Mouse (Mus musculus): ENCODE measurements around the gene Siglece. TPM values are rescaled to one million over a fixed set of nuclear protein-coding genes. Genes with fewer than 3 reads are reported as not detected.
A peak's percentile ranks its signal among the peaks of the same experiment; 100 is the strongest.

Gene Siglece
- polyA plus RNA-seq, 1 experiment from 2014 or later: 0.24 TPM

DNA sequence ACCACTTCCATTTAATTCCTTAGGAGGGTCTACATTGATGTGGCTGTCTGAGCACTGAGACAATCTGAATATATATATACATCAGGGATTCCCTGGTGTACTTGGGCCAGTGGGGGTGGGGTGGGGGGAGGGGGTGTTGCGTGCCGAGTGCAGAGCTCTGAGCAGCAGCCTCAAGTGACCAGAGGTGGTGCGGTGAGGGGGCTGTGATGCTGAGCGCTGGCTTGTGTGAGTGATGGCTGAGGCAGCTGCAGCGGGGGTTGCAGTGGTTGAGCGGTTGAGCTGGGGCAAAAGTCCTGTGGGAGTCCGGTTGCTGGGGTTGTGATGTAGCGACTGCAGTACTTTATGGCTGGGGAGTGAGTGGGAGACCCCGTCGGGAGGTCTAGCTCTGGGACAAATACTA, 36.1 kb downstream of the Siglece start:
- H3K9ac ChIP-seq (replicated peaks): no peak overlapping the region
- H3K27ac ChIP-seq (replicated peaks): no peak overlapping the region
- 17% methylated on average over 10 of the region's 10 CpGs for WGBS
- peak overlapping the region; percentile 32 for H3K4me2 ChIP-seq (replicated peaks)
- H3K27me3 ChIP-seq: no peaks in the 10 kb centered on the region
- no peaks in the 10 kb centered on the region for H3K9me3 ChIP-seq
- no peaks in the 10 kb centered on the region for H3K36me3 ChIP-seq
- peak; percentile 54; the same call in 1 of the 2 replicates for ATAC-seq (ENCODE audit: low FRiP score, low read depth)
- 0 out of 2 replicates have a peak, but pooled peaks cover 6% of the 10 kb centered on the region for H3K4me1 ChIP-seq
- no peak overlapping the region for H3K4me3 ChIP-seq

DNA sequence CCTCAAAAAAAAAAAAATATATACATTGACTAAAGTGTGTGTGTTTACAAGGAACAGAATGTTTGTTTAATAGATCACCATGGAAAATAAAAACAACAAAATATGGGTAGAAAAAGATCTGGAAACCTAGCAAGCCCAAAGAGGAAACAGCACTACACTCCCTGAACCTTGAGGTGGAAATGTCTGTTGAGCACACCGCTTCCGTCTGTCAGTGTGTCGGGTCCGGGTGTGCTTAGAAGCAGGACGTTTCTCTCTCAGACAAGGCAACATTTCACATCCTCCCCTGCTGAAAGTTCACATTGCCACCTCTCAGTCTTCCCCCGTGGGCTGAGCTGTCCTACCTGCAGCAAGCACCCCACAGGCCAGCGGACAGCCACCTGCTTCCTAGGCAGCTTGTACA, 37.0 kb downstream of the Siglece start:
- H3K9me3 ChIP-seq: no peaks in the 10 kb centered on the region
- no peak for ATAC-seq (ENCODE audit: low FRiP score, low read depth)
- WGBS: 81% methylated on average over 7 of the region's 7 CpGs
- no peak overlapping the region for H3K4me2 ChIP-seq (replicated peaks)
- no peaks in the 10 kb centered on the region for H3K36me3 ChIP-seq
- H3K27ac ChIP-seq (replicated peaks): no peak overlapping the region
- H3K9ac ChIP-seq (replicated peaks): no peak overlapping the region
- no peaks in the 10 kb centered on the region for H3K27me3 ChIP-seq
- no peak overlapping the region for H3K4me3 ChIP-seq
- H3K4me1 ChIP-seq: 0 out of 2 replicates have a peak, but pooled peaks cover 6% of the 10 kb centered on the region

DNA sequence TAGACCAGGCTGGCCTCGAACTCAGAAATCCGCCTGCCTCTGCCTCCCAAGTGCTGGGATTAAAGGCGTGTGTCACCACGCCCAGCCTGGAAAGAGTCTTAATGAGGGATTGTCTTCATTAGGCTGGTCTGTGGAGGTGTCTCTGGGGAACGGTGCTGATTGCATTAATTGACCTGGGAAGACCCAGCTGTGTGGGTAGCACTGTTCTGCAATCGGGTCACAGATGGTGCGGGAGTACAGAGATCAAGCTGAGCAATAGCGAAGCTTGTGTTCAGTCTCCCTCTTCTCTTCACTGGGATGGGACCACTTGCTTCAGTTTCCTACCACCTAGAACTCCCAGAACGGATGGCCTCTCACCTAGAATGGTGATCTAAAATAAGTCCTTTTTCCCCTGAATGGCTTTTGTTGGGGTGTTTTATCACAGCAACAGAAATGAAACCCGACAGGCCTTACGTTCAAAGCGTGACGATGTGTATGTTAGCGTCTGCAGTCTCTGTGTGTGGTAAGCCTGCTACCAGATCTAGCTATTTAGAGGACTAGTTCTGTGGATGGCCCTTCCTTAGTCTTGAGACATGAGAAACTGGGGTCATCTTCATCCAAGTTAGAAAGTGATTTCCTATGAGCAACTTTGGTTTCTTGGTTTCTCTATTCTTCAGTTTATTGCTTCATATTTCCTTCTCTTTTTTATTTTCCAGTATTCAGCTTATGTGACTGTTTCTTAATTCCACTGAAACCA, 46.0 kb downstream of the Siglece start:
- H3K4me1 ChIP-seq: no peaks in the 10 kb centered on the region
- no peak overlapping the region for H3K4me2 ChIP-seq (replicated peaks)
- no peak overlapping the region for H3K4me3 ChIP-seq
- 89% methylated on average over 14 of the region's 14 CpGs for WGBS
- H3K27me3 ChIP-seq: no peaks in the 10 kb centered on the region
- H3K27ac ChIP-seq (replicated peaks): no peak overlapping the region
- ATAC-seq (ENCODE audit: low FRiP score, low read depth): no peak
- H3K9me3 ChIP-seq: no peaks in the 10 kb centered on the region
- no peaks in the 10 kb centered on the region for H3K36me3 ChIP-seq
- H3K9ac ChIP-seq (replicated peaks): no peak overlapping the region

DNA sequence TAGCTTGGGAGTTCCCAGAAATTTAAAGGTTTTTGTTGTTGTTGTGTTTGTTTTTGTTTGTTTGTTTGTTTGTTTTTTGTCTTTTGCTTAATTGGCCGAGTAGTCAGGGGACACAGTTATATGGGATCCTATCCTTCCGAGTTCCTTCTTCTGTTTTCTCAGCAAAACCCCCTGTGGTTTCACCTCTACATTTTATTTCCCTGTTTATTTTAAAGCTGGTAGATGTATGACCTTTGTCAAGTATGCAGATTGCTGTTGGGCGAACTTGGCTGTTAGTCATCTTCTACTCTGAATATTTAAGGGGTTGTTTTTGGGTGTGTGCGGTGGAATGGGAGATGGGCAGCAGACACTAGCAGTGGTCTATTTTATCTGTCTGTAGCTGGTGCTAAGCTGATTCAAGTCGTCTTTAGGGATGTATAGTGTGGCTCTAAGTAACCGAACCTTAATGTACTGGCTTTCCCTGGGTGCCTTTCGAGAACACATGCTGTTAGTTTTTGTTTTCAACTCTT, 51.6 kb downstream of the Siglece start:
- Histone ChIP-seq H3K4me1 (peaks cover 5% of the 10 kb centered on the region; the same call in 1 of the 2 replicates), H3K36me3 (no peaks in the 10 kb centered on the region), H3K4me2 (replicated peaks) (no peak overlapping the region), H3K9me3 (no peaks in the 10 kb centered on the region), H3K27me3 (0 out of 2 replicates have a peak, but pooled peaks cover 10% of the 10 kb centered on the region), H3K9ac (replicated peaks) (no peak overlapping the region), H3K4me3 (no peak overlapping the region), H3K27ac (replicated peaks) (no peak overlapping the region)
- WGBS: 82% methylated on average over 7 of the region's 7 CpGs
- ATAC-seq (ENCODE audit: low FRiP score, low read depth): no peak

DNA sequence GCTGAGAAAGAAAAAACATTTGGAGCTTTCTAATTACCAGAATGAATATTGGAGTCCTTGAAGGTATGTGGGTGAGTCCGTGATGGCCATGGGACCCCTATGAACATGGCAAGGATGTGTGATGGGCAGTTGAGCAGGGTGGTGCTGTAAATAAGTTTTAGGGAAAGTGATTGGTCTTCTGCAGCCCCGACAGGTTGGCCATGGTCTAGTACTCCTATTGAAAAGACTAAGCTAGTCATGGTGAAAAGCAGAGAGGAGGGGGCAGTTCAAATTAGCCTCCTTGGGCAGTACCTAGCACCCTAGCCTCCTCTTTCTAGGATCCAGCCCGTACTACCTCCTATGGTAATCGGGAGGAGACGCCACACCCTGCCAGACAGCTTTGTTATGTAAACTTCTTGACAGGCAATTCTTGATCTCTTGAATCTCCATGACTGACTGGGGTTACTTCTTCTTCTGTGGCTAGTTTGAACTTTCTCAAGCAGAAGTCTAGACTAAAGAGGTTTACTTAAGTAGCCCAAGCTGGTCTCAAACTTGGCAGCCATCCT, 52.1 kb downstream of the Siglece start:
- Histone ChIP-seq H3K4me1 (peaks cover 5% of the 10 kb centered on the region; the same call in 1 of the 2 replicates), H3K27ac (replicated peaks) (no peak overlapping the region), H3K27me3 (0 out of 2 replicates have a peak, but pooled peaks cover 10% of the 10 kb centered on the region), H3K9ac (replicated peaks) (no peak overlapping the region), H3K9me3 (no peaks in the 10 kb centered on the region), H3K4me3 (peak overlapping the region; percentile 47; the same call in 1 of the 2 replicates), H3K36me3 (no peaks in the 10 kb centered on the region), H3K4me2 (replicated peaks) (peak overlapping the region; percentile 82)
- no peak for ATAC-seq (ENCODE audit: low FRiP score, low read depth)
- 47% methylated on average over 5 of the region's 5 CpGs for WGBS

DNA sequence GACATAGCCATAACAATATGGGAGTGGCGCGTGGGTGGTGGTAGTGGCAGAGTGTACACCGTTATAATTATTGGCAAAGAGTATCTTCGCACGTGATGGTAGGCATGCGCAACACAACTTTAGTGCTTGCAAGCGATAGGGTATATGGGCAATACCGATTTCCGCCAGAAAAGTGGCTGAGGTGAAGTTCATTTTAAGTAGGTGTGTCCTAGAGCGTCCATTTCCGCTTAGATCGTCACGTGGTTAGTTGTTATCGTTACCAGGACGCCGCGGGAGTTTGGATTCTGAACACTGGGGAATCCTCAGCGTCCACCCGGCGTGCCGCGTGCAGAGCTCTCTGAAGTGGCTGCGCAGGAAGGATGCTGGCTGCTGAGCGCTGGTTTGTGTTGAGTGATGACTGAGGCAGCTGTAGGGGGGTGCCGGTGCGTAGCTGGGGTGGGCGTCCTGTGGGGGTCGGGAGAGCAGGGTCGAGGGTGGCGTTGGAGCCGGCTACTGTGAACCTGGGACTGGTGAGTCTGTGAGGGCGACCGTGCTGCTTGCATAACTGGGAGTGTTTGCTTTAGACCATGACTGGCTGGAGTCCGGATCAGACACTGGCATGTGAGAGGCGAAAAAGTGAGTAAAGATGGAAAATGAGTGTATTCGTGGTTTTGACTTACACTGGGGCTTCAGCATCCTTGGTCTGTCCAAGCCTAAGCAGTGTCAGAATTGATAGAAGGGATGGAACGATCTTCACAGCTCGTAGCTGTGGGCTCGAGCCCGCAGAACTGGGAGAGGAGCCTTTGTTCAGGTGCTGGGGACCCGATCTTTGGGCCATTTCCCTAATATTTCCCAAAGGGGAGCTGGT, 52.8 kb downstream of the Siglece start, which contains the start of gene Zfp819:
Gene Zfp819, plus strand, starts transcription at position 274 of the 847 bp plus-strand sequence.
- H3K27ac ChIP-seq (replicated peaks): no peak within 1 kb of the TSS
- 15% methylated on average over 41 of the region's 41 CpGs for WGBS

DNA sequence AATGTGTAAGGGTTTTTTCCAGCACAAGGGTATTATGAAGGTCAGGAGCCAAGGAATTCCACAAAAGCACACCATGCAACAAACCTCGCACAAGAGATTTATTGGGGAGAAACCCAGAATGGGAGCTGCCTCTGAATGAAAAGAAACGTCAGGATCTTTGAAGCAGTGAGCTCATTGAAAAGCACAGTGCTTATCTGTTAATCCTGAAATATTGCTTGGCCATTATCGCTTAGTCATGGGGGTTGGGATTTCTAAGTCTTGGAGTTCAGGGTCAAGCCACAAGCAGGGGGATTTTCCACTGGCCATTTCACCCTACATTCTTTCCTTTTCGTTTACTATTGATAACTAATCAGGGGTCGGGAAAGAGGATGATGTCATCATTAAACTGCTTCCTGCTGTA, 58.1 kb downstream of the Siglece start:
- H3K27ac ChIP-seq (replicated peaks): no peak overlapping the region

More for the DNA sequence above, 52.8 kb downstream of the Siglece start, which contains the start of gene Zfp819:
- ATAC-seq (ENCODE audit: low FRiP score, low read depth): peak; percentile 84
- peak within 1 kb of the TSS; percentile 47 for H3K4me3 ChIP-seq
- 0 out of 2 replicates have a peak, but pooled peaks cover 10% of the 10 kb centered on the region for H3K27me3 ChIP-seq
- H3K9ac ChIP-seq (replicated peaks): no peak within 1 kb of the TSS; the same call in 1 of the 2 replicates
- H3K9me3 ChIP-seq: no peaks in the 10 kb centered on the region
- H3K4me2 ChIP-seq (replicated peaks): peak within 1 kb of the TSS; percentile 82
- H3K36me3 ChIP-seq: no peaks in the 10 kb centered on the region
- H3K4me1 ChIP-seq: peaks cover 11% of the 10 kb centered on the region; the same call in 1 of the 2 replicates

More for the DNA sequence above, 58.1 kb downstream of the Siglece start:
- Histone ChIP-seq H3K27me3 (0 out of 2 replicates have a peak, but pooled peaks cover 10% of the 10 kb centered on the region), H3K4me1 (peaks cover 10% of the 10 kb centered on the region; the same call in 1 of the 2 replicates), H3K36me3 (no peaks in the 10 kb centered on the region), H3K9me3 (no peaks in the 10 kb centered on the region), H3K4me3 (no peak overlapping the region), H3K9ac (replicated peaks) (no peak overlapping the region), H3K4me2 (replicated peaks) (no peak overlapping the region)
- 12% methylated on average over 5 of the region's 5 CpGs for whole genome bisulfite sequencing
- ATAC-seq (ENCODE audit: low FRiP score, low read depth): no peak

Other genes with a start within 250 kb of the Siglece start
- gene Lim2, start 232.5 kb downstream of the Siglece start, polyA plus RNA-seq (2016; fragmentation: Nextera tagmentation; extraction: Ambion mirVana): not detected in 2 replicates
- not detected in 2 replicates for gene Nkg7, start 223.1 kb downstream of the Siglece start, polyA plus RNA-seq (2016; fragmentation: Nextera tagmentation; extraction: Ambion mirVana)
- not detected in 2 replicates for gene Cldnd2, start 219.4 kb downstream of the Siglece start, polyA plus RNA-seq (2016; fragmentation: Nextera tagmentation; extraction: Ambion mirVana)
- 147 and 163 TPM in 2 replicates for gene Etfb, start 216.1 kb downstream of the Siglece start, polyA plus RNA-seq (2016; fragmentation: Nextera tagmentation; extraction: Ambion mirVana)
- gene Gm45233, start 216.0 kb downstream of the Siglece start, polyA plus RNA-seq (2016; fragmentation: Nextera tagmentation; extraction: Ambion mirVana): 1.4 TPM in 1 of 2 replicates, not detected in the other
- 4.0 and 7.4 TPM in 2 replicates for gene Vsig10l, start 197.0 kb downstream of the Siglece start, polyA plus RNA-seq (2016; fragmentation: Nextera tagmentation; extraction: Ambion mirVana)
- 3.9 and 4.1 TPM in 2 replicates for gene Iglon5, start 170.1 kb downstream of the Siglece start, polyA plus RNA-seq (2016; fragmentation: Nextera tagmentation; extraction: Ambion mirVana)
- gene 4931406B18Rik, start 154.2 kb downstream of the Siglece start, polyA plus RNA-seq (2016; fragmentation: Nextera tagmentation; extraction: Ambion mirVana): not detected in 2 replicates
- 1.1 and 1.4 TPM in 2 replicates for gene Cd33, start 115.7 kb downstream of the Siglece start, polyA plus RNA-seq (2016; fragmentation: Nextera tagmentation; extraction: Ambion mirVana)
- gene Zfp658, start 97.9 kb downstream of the Siglece start, polyA plus RNA-seq (2016; fragmentation: Nextera tagmentation; extraction: Ambion mirVana): 9.3 and 10.1 TPM in 2 replicates
- gene Zfp719, start 80.6 kb downstream of the Siglece start, polyA plus RNA-seq (2016; fragmentation: Nextera tagmentation; extraction: Ambion mirVana): 17.8 and 17.9 TPM in 2 replicates
- 0.24 and 0.58 TPM in 2 replicates for gene Zfp819, start 53.0 kb downstream of the Siglece start, polyA plus RNA-seq (2016; fragmentation: Nextera tagmentation; extraction: Ambion mirVana)
- not detected in 2 replicates for gene Ceacam18, start 25.5 kb downstream of the Siglece start, polyA plus RNA-seq (2016; fragmentation: Nextera tagmentation; extraction: Ambion mirVana)
- 17.6 and 17.9 TPM in 2 replicates for gene Ctu1, start 11.9 kb upstream of the Siglece start, polyA plus RNA-seq (2016; fragmentation: Nextera tagmentation; extraction: Ambion mirVana)
- not detected in 2 replicates for gene Klk14, start 30.3 kb upstream of the Siglece start, polyA plus RNA-seq (2016; fragmentation: Nextera tagmentation; extraction: Ambion mirVana)
- not detected in 2 replicates for gene Klk13, start 52.4 kb upstream of the Siglece start, polyA plus RNA-seq (2016; fragmentation: Nextera tagmentation; extraction: Ambion mirVana)
- gene Klk12, start 108.7 kb upstream of the Siglece start, polyA plus RNA-seq (2016; fragmentation: Nextera tagmentation; extraction: Ambion mirVana): not detected in 2 replicates
- not detected in 2 replicates for gene Klk11, start 114.4 kb upstream of the Siglece start, polyA plus RNA-seq (2016; fragmentation: Nextera tagmentation; extraction: Ambion mirVana)
- 0.13 TPM in 1 of 2 replicates, not detected in the other for gene Klk10, start 120.9 kb upstream of the Siglece start, polyA plus RNA-seq (2016; fragmentation: Nextera tagmentation; extraction: Ambion mirVana)
- gene Klk9, start 131.7 kb upstream of the Siglece start, polyA plus RNA-seq (2016; fragmentation: Nextera tagmentation; extraction: Ambion mirVana): not detected in 2 replicates
- gene Klk8, start 137.4 kb upstream of the Siglece start, polyA plus RNA-seq (2016; fragmentation: Nextera tagmentation; extraction: Ambion mirVana): 6.1 and 6.3 TPM in 2 replicates
- gene Klk7, start 151.1 kb upstream of the Siglece start, polyA plus RNA-seq (2016; fragmentation: Nextera tagmentation; extraction: Ambion mirVana): not detected in 2 replicates
- gene Klk6, start 164.3 kb upstream of the Siglece start, polyA plus RNA-seq (2016; fragmentation: Nextera tagmentation; extraction: Ambion mirVana): not detected in 2 replicates
- gene Klk5, start 181.8 kb upstream of the Siglece start, polyA plus RNA-seq (2016; fragmentation: Nextera tagmentation; extraction: Ambion mirVana): 0.18 and 0.33 TPM in 2 replicates
- gene Klk4, start 221.0 kb upstream of the Siglece start, polyA plus RNA-seq (2016; fragmentation: Nextera tagmentation; extraction: Ambion mirVana): not detected in 2 replicates

Data from midbrain, embryonic 12.5 days (tissue).